8 mouse cellular contexts compared by ENCODE assay signal in the genomic region with DNA sequence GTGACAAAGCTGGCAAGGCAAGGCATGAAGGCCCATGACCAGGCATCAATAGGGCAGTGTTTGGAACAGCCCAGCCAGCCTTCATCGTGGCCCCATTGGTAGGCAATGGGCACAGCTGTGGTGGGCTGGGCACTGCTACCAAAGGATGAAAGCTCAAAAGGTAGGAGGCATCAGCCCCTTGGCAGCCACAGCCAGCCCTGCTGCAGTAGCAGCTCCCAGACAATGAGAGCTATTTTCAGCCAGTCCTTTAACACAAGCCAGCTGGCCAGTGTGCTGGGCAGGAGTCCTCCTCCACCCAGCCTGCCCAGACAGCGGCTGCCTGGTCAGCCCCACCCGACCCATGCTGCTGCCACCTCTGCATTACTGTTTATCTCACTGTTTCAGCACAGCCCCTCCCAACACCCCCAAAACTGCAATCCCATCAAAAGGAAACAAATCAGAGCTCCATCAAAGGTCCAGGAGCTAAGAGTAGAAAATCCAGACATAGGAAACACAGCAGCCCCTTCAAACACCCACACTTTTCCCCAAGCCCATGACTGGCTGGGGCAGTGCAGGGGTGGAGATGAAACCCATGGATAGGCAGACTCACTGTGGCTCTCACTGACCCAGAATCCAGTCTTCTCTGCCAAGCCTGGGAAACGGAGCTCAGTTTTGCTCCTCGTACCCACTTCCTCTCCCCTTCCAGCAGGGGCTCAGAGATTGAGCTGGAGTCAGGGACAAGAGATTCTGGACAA. TPM values are rescaled to one million over a fixed set of nuclear protein-coding genes. Genes with fewer than 3 reads are reported as not detected.
A peak's percentile ranks its signal among the peaks of the same experiment; 100 is the strongest.
DNase-seq lines count a peak whose midpoint lies in the region; ATAC-seq lines count a peak whose summit lies in the region.
"Had no signal": no experiment of that assay in that cellular context is flagged by ENCODE, and none has a peak within 500 bp of the region (broad histone marks: within the 10 kb centered on the region; RNA-seq: fewer than 3 reads in every experiment).

No protein-coding gene starts in this region.

- 51% methylated on average over 5 of the region's 5 CpGs for WGBS in hindbrain, embryonic 14.5 days
- WGBS in limb, embryonic 10.5 days, result 43% methylated on average over 5 of the region's 5 CpGs

- H3K27ac ChIP-seq in hindbrain, embryonic 14.5 days, result peak overlapping the region; percentile 71
- peak overlapping the region; percentile 88 for H3K27ac ChIP-seq in limb, embryonic 10.5 days
- H3K27ac ChIP-seq: macrophage had no signal

- no peak overlapping the region for H3K4me2 ChIP-seq in hindbrain, embryonic 14.5 days (replicated peaks)

- peak; percentile 78 for ATAC-seq in hindbrain, embryonic 14.5 days (ENCODE audit: low FRiP score)

- no peak overlapping the region for H3K9ac ChIP-seq in hindbrain, embryonic 14.5 days

- no peaks in the 10 kb centered on the region for H3K36me3 ChIP-seq in hindbrain, embryonic 14.5 days (replicated peaks; ENCODE audit: control insufficient read depth, insufficient read depth)
- peaks cover 7% of the 10 kb centered on the region; the same call in 1 of the 2 replicates for H3K36me3 ChIP-seq in limb, embryonic 10.5 days

- no peaks in the 10 kb centered on the region for H3K27me3 ChIP-seq in hindbrain, embryonic 14.5 days (ENCODE audit: control insufficient read depth, insufficient read depth, low read length)
- H3K27me3 ChIP-seq in limb, embryonic 10.5 days (ENCODE audit: low read depth, poor library complexity, severe bottlenecking), result no peaks in the 10 kb centered on the region

- DNase-seq in 3134 (ENCODE audit: extremely low read depth, insufficient read length, low spot score) (peak; percentile 46), NIH3T3 (ENCODE audit: low read depth) (peak; percentile 77)
- DNase-seq in gastrocnemius, adult 18-20 months (ENCODE audit: low spot score), result peak; percentile 56
- DNase-seq in hindbrain, embryonic 14.5 days (ENCODE audit: low spot score), result peak; percentile 40
- peak; percentile 59 for DNase-seq in limb, embryonic 10.5 days (ENCODE audit: low spot score)
- peak; percentile 50 for DNase-seq in right cerebral cortex, postnatal 25 days
- no peak for DNase-seq in urinary bladder, adult 2 months (ENCODE audit: low spot score)

- peaks cover 24% of the 10 kb centered on the region for H3K4me1 ChIP-seq in hindbrain, embryonic 14.5 days (replicated peaks; ENCODE audit: control insufficient read depth, insufficient read depth, low read length)
- H3K4me1 ChIP-seq in limb, embryonic 10.5 days, result peaks cover 82% of the 10 kb centered on the region

- H3K9me3 ChIP-seq in hindbrain, embryonic 14.5 days (ENCODE audit: control insufficient read depth, low read length), result no peaks in the 10 kb centered on the region
- H3K9me3 ChIP-seq in limb, embryonic 10.5 days (replicated peaks), result no peaks in the 10 kb centered on the region

- H3K4me3 ChIP-seq in hindbrain, embryonic 14.5 days (replicated peaks; ENCODE audit: low read length), result no peak overlapping the region
- peak overlapping the region; percentile 8 for H3K4me3 ChIP-seq in limb, embryonic 10.5 days

RNA-seq across cellular contexts. Expression of a gene that starts 26.7 kb away (rescaled TPM):
- 1 to 10 TPM; 4.2 to 7.7 TPM for total RNA-seq in gastrocnemius, adult 18-20 months (2021)
- polyA plus RNA-seq in hindbrain, embryonic 14.5 days (2014; fragmentation: Nextera tagmentation; extraction: Ambion mirVana), result 9.0 and 9.2 TPM in 2 replicates
- 30.4 and 42.2 TPM in 2 replicates for polyA plus RNA-seq in limb, embryonic 10.5 days (2016; fragmentation: Nextera tagmentation; extraction: Ambion mirVana)
- polyA plus RNA-seq in urinary bladder, adult 2 months (2012; rRNA removed), result 8.9 and 9.9 TPM in 2 replicates

RNA-seq across cellular contexts. Expression of a gene that starts 47.9 kb away (rescaled TPM):
- total RNA-seq in gastrocnemius, adult 18-20 months (2021), result not detected
- polyA plus RNA-seq in hindbrain, embryonic 14.5 days (2014; fragmentation: Nextera tagmentation; extraction: Ambion mirVana), result 0.39 and 0.81 TPM in 2 replicates
- 0.21 and 0.29 TPM in 2 replicates for polyA plus RNA-seq in limb, embryonic 10.5 days (2016; fragmentation: Nextera tagmentation; extraction: Ambion mirVana)
- 0.04 and 0.07 TPM in 2 replicates for polyA plus RNA-seq in urinary bladder, adult 2 months (2012; rRNA removed)
- polyA plus RNA-seq: macrophage had no signal

RNA-seq across cellular contexts. Expression of a gene that starts 48.7 kb away (rescaled TPM):
- 10 to 100 TPM; 21.9 to 25.4 TPM for total RNA-seq in gastrocnemius, adult 18-20 months (2021)
- polyA plus RNA-seq in hindbrain, embryonic 14.5 days (2014; fragmentation: Nextera tagmentation; extraction: Ambion mirVana), result 84.7 and 89.6 TPM in 2 replicates
- 59.3 and 71.2 TPM in 2 replicates for polyA plus RNA-seq in limb, embryonic 10.5 days (2016; fragmentation: Nextera tagmentation; extraction: Ambion mirVana)
- polyA plus RNA-seq in urinary bladder, adult 2 months (2012; rRNA removed), result 67.8 and 74.1 TPM in 2 replicates

RNA-seq across cellular contexts. Expression of a gene that starts 49.1 kb away (rescaled TPM):
- total RNA-seq in gastrocnemius, adult 18-20 months (2021), result 100 to 1,000 TPM; 197 to 208 TPM
- polyA plus RNA-seq in hindbrain, embryonic 14.5 days (2014; fragmentation: Nextera tagmentation; extraction: Ambion mirVana), result 262 and 272 TPM in 2 replicates
- 272 and 296 TPM in 2 replicates for polyA plus RNA-seq in limb, embryonic 10.5 days (2016; fragmentation: Nextera tagmentation; extraction: Ambion mirVana)
- 331 and 342 TPM in 2 replicates for polyA plus RNA-seq in urinary bladder, adult 2 months (2012; rRNA removed)
